Comparison of ENCODE assay signal across 8 mouse cellular contexts in the genomic region with DNA sequence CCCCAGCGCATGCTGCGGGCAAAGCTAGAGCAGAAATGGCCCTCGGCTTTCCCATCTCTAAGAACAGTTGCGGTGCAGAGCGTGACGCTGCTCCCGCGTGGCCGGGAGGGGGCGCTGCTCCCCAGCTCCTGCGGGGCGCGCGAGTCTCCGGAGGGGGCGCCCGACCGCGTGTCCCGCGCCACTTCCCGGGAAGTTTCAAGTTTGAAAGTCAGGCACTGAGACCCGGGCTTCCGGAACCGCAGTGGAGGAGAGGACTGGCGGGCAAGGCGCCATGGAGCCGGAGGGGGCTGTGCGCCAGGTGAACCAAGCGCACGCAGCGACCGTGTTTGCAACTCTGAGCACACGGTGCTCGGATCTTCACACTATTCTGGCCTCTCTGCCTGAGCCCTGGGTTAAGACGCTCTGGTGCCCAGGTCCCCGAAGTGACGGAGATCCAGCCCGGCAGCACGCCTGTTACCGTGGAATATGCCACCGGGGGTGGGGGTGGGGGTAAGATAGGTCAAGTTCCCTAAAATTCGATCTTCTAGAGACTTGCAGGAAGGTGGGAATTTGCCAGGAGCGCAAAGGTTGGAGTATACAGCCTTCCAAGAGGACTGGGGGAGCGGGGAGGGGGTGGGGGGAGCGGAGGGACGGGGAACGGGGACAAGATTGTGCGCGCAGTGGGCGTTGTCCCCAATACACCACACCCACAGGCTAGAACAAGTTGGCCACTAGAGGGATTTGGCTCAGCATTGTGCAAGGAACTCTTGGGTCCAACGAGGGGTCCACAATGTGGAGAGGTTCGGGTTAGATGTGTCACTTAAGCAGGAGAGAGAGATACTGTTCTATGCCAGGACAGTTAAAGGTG. TPM values are rescaled to one million over a fixed set of nuclear protein-coding genes. Genes with fewer than 3 reads are reported as not detected.
A peak's percentile ranks its signal among the peaks of the same experiment; 100 is the strongest.
DNase-seq lines count a peak whose midpoint lies in the region; ATAC-seq and TF ChIP-seq lines count a peak whose summit lies in the region.

Gene Pkn3, plus strand, starts transcription at position 183 of the 847 bp plus-strand sequence.

- peaks cover 36% of the 10 kb centered on the region for H3K4me1 ChIP-seq in G1E (ENCODE audit: insufficient read depth, low read depth, low read length)
- peaks cover 4% of the 10 kb centered on the region; the same call in 1 of the 2 replicates for H3K4me1 ChIP-seq in forebrain, embryonic 14.5 days (ENCODE audit: control insufficient read depth, insufficient read depth, low read length)
- H3K4me1 ChIP-seq in lung, embryonic 16.5 days (replicated peaks; ENCODE audit: control insufficient read depth, insufficient read depth, low read length), result peaks cover 6% of the 10 kb centered on the region; the same call in 1 of the 2 replicates
- H3K4me1 ChIP-seq in olfactory bulb, adult 2 months (ENCODE audit: control insufficient read depth, insufficient read depth, low read length), result peaks cover 7% of the 10 kb centered on the region; the same call in 1 of the 2 replicates
- H3K4me1 ChIP-seq in thymus, adult 2 months (replicated peaks; ENCODE audit: control insufficient read depth, insufficient read depth, low read length), result peaks cover 14% of the 10 kb centered on the region

- H3K9ac ChIP-seq in forebrain, embryonic 14.5 days (ENCODE audit: low read length), result peak within 1 kb of the TSS; percentile 58
- peak within 1 kb of the TSS; percentile 81 for H3K9ac ChIP-seq in lung, embryonic 16.5 days (ENCODE audit: low read length)

- H3K36me3 ChIP-seq in G1E (replicated peaks), result peaks cover 39% of the 10 kb centered on the region
- peaks cover 17% of the 10 kb centered on the region for H3K36me3 ChIP-seq in forebrain, embryonic 14.5 days (ENCODE audit: control insufficient read depth, insufficient read depth, low read length)
- H3K36me3 ChIP-seq in lung, embryonic 16.5 days (ENCODE audit: control insufficient read depth, insufficient read depth, low read length), result peaks cover under 1% of the 10 kb centered on the region; the same call in 1 of the 2 replicates
- no peaks in the 10 kb centered on the region for H3K36me3 ChIP-seq in thymus, adult 2 months (ENCODE audit: control insufficient read depth, insufficient read depth, low read length)

- peak within 1 kb of the TSS; percentile 96 for H3K4me2 ChIP-seq in forebrain, embryonic 14.5 days (ENCODE audit: low read length)
- H3K4me2 ChIP-seq in lung, embryonic 16.5 days (ENCODE audit: low read depth, low read length), result peak within 1 kb of the TSS; percentile 92

- peaks cover 10% of the 10 kb centered on the region for H3K27me3 ChIP-seq in G1E (ENCODE audit: insufficient read depth, low read length)
- H3K27me3 ChIP-seq in forebrain, embryonic 14.5 days (replicated peaks; ENCODE audit: control insufficient read depth, insufficient read depth, low read length), result no peaks in the 10 kb centered on the region
- H3K27me3 ChIP-seq in lung, embryonic 16.5 days (ENCODE audit: control insufficient read depth, insufficient read depth, low read depth, low read length), result no peaks in the 10 kb centered on the region
- no peaks in the 10 kb centered on the region for H3K27me3 ChIP-seq in thymus, adult 2 months (ENCODE audit: control insufficient read depth, insufficient read depth, low read length)

- WGBS in forebrain, embryonic 14.5 days, result under 1% methylated on average over 53 of the region's 53 CpGs
- WGBS in lung, embryonic 16.5 days, result under 1% methylated on average over 53 of the region's 53 CpGs
- WGBS in olfactory bulb, adult 2 months, result 1% methylated on average over 53 of the region's 53 CpGs
- under 1% methylated on average over 53 of the region's 53 CpGs for WGBS in thymus, adult 2 months

- ATAC-seq in G1E (ENCODE audit: extremely low read depth, insufficient number of reproducible peaks, low FRiP score, poor library complexity, severe bottlenecking), result no peak; the same call in 1 of the 2 replicates
- ATAC-seq in forebrain, embryonic 14.5 days, result peak; percentile 82
- ATAC-seq in lung, embryonic 16.5 days (ENCODE audit: low read depth), result peak; percentile 86

- peak; percentile 96 for TF ChIP-seq CTCF in G1E (IDR thresholded peaks at IDR 0.05; ENCODE audit: low read depth, low read length)
- TF ChIP-seq CTCF in olfactory bulb, adult 2 months (IDR thresholded peaks at IDR 0.05; ENCODE audit: insufficient read depth, low read depth, low read length), result peak; percentile 99
- peak; percentile 100 for TF ChIP-seq CTCF in thymus, adult 2 months (IDR thresholded peaks at IDR 0.05; ENCODE audit: borderline replicate concordance, control insufficient read depth, extremely low read depth, insufficient read depth, low read length, poor library complexity)

- peak within 1 kb of the TSS; percentile 80 for H3K4me3 ChIP-seq in G1E (ENCODE audit: low read depth, low read length)
- peak within 1 kb of the TSS; percentile 46 for H3K4me3 ChIP-seq in forebrain, embryonic 14.5 days (ENCODE audit: low read depth, low read length)
- peak within 1 kb of the TSS; percentile 72 for H3K4me3 ChIP-seq in lung, embryonic 16.5 days (ENCODE audit: low read length)
- H3K4me3 ChIP-seq in olfactory bulb, adult 2 months (ENCODE audit: insufficient read depth, low read depth, low read length), result peak within 1 kb of the TSS; percentile 31
- H3K4me3 ChIP-seq in thymus, adult 2 months (ENCODE audit: control insufficient read depth, insufficient read depth, low read length), result peak within 1 kb of the TSS; percentile 61

- no peak for TF ChIP-seq POLR2A in olfactory bulb, adult 2 months (IDR thresholded peaks at IDR 0.05; ENCODE audit: insufficient read depth, low read depth, low read length)
- TF ChIP-seq POLR2A in thymus, adult 2 months (IDR thresholded peaks at IDR 0.05; ENCODE audit: control insufficient read depth, extremely low read depth, insufficient read depth, low read length, poor library complexity), result peak; percentile 35; the same call in 1 of the 2 replicates

- DNase-seq in G1E (ENCODE audit: low spot score), result peak; percentile 80
- peak; percentile 71 for DNase-seq in cerebellum, adult 11 months
- peak; percentile 84 for DNase-seq in forebrain, embryonic 14.5 days (ENCODE audit: low spot score)
- DNase-seq in heart, postnatal 14 days, result peak; percentile 92 to 95
- DNase-seq in layer of hippocampus, adult 18-20 months (ENCODE audit: low spot score in 2 of 2), result peak; percentile 69 to 80
- DNase-seq in thymus, adult 2 months, result peak; percentile 77

- H3K27ac ChIP-seq in forebrain, embryonic 14.5 days (ENCODE audit: low read depth, low read length), result peak within 1 kb of the TSS; percentile 21; the same call in 1 of the 2 replicates
- peak within 1 kb of the TSS; percentile 96 for H3K27ac ChIP-seq in lung, embryonic 16.5 days (ENCODE audit: low read length)
- H3K27ac ChIP-seq in olfactory bulb, adult 2 months (ENCODE audit: insufficient read depth, low read depth, low read length), result no peak within 1 kb of the TSS
- peak within 1 kb of the TSS; percentile 21; the same call in 1 of the 2 replicates for H3K27ac ChIP-seq in thymus, adult 2 months (ENCODE audit: control insufficient read depth, insufficient read depth, low read length)

- intact Hi-C loops in heart, postnatal 14 days (cut with DNase I), result loop anchor here (1.0 kb wide), 2 partner anchors 15 to 19 kb away; no protein-coding TSS in a partner anchor

- no peaks in the 10 kb centered on the region for H3K9me3 ChIP-seq in G1E (replicated peaks)
- H3K9me3 ChIP-seq in forebrain, embryonic 14.5 days (replicated peaks; ENCODE audit: control insufficient read depth, low read length), result no peaks in the 10 kb centered on the region
- H3K9me3 ChIP-seq in lung, embryonic 16.5 days (ENCODE audit: control insufficient read depth, low read length), result no peaks in the 10 kb centered on the region

RNA-seq across cellular contexts. Expression of gene Pkn3, which starts in this region (rescaled TPM):
- 1.6 and 2.4 TPM in 2 replicates for total RNA-seq in G1E (2014; fragmentation: Nextera tagmentation)
- 4.5 and 5.9 TPM in 2 replicates for total RNA-seq in G1E (2017)
- polyA plus RNA-seq in G1E (2012), result 13.3 and 14.5 TPM in 2 replicates
- 2.2 and 2.5 TPM in 2 replicates for polyA plus RNA-seq in forebrain, embryonic 14.5 days (2014; fragmentation: Nextera tagmentation; extraction: Ambion mirVana)
- total RNA-seq in heart, postnatal 14 days (2021), result 10 to 100 TPM; 10.3 to 12.2 TPM
- total RNA-seq in layer of hippocampus, adult 18-20 months (2021), result 1 to 10 TPM; 2.1 to 3.8 TPM
- polyA plus RNA-seq in lung, embryonic 16.5 days (2015; fragmentation: Nextera tagmentation; extraction: Ambion mirVana), result 14.2 and 16.7 TPM in 2 replicates
- not detected in 2 replicates for polyA plus RNA-seq in olfactory bulb, adult 2 months (2012; ENCODE audit: insufficient read depth, insufficient read length, low replicate concordance, missing spikeins)
- 8.0 and 8.8 TPM in 2 replicates for polyA plus RNA-seq in thymus, adult 2 months (2012; rRNA removed)
